Mouse (Mus musculus) testis, adult 2 months (tissue): ENCODE measurements at regions not wholly inside any gene's neighbourhood (a gene's known extent, or its start where the extent isn't known, plus 50 kb on each side); places are given as distances from the start of the nearest gene placed in this dataset.

Source experiments
- CTCF ChIP-seq: fragments of 200-500 bp; IDR thresholded peaks from 2 replicates; pipeline ENCODE4 v1.5.1; 2012; ENCODE audit warnings: low read depth, mild to moderate bottlenecking, inconsistent platforms, low read length, moderate library complexity; ENCODE audit not compliant: control insufficient read depth, insufficient read depth, insufficient replicate concordance
- POLR2A ChIP-seq: fragments of 200-500 bp; IDR thresholded peaks from 2 replicates; pipeline ENCODE4 v1.6.1; 2012; ENCODE audit warnings: low read depth, mild to moderate bottlenecking, inconsistent platforms, low read length, moderate library complexity; ENCODE audit not compliant: control insufficient read depth

DNA sequence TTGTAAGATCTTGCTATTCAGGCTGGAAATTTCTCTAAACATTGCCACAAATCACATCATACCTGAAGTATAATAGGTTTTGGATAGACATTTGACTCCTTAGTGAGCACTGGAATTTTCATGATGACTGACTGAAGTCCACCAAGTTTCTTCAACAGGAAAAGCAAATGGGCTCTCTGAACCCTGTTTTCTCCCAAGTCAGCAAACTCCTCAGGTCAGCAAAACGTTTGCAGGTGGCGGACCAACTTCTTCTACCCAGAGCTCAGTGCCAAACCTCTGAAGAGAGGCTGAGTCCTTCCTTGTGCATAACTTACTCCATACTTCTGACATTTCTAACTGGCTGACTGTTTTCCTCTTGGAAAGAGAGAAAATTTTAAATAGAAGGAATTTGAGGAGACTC lies 164.2 kb upstream of the Phyhipl start:
- TF ChIP-seq CTCF (no peak), POLR2A (no peak)
